Mouse (Mus musculus) kidney, adult 2 months (tissue): ENCODE data around the gene Nrcam. TPM values are rescaled to one million over a fixed set of nuclear protein-coding genes. Genes with fewer than 3 reads are reported as not detected.

Experiments used
- DNase-seq: peaks from one replicate; pipeline ENCODE4 v3.0.0; 2021
- H3K27ac ChIP-seq: fragments of 200-500 bp; 2 replicates; pipeline ENCODE4 v1.5.1; 2012; ENCODE audit warnings: low read depth, low read length, control low read depth, inconsistent platforms; ENCODE audit not compliant: insufficient read depth
- H3K27me3 ChIP-seq: fragments of 200-500 bp; replicated peaks from 2 replicates; pipeline ENCODE4 v1.6.1; 2012; ENCODE audit warnings: mild to moderate bottlenecking, moderate library complexity, low read length, inconsistent platforms; ENCODE audit not compliant: control insufficient read depth, insufficient read depth
- H3K36me3 ChIP-seq: fragments of 200-500 bp; 2 replicates; pipeline ENCODE4 v1.6.1; 2012; ENCODE audit warnings: mild to moderate bottlenecking, moderate library complexity, low read length, inconsistent platforms; ENCODE audit not compliant: control insufficient read depth, insufficient read depth
- H3K4me1 ChIP-seq: fragments of 200-500 bp; 2 replicates; pipeline ENCODE4 v1.6.1; 2011; ENCODE audit warnings: low read length; ENCODE audit not compliant: control insufficient read depth, insufficient read depth
- H3K4me3 ChIP-seq: fragments of 200-500 bp; 2 replicates; pipeline ENCODE4 v1.5.1; 2011; ENCODE audit warnings: mild to moderate bottlenecking, low read depth, low read length, control low read depth; ENCODE audit not compliant: insufficient read depth
- CTCF ChIP-seq: fragments of 200-500 bp; conservative IDR thresholded peaks from 2 replicates; pipeline ENCODE4 v1.5.1; 2011; ENCODE audit warnings: low read depth, mild to moderate bottlenecking, control low read depth, low read length, moderate library complexity, mixed read lengths; ENCODE audit not compliant: insufficient read depth, insufficient read length
- POLR2A ChIP-seq: fragments of 200-500 bp; IDR thresholded peaks from one replicate; pipeline ENCODE4 v1.6.1; 2011; ENCODE audit warnings: low read depth, low read length, control low read depth
- WGBS: fragments of 180-500 bp; shearing (Covaris S2); methylation state at CpG from one replicate; pipeline ENCODE4 v1.1.7; 2018; 5-methylcytosine and 5-hydroxymethylcytosine counted together
- polyA plus RNA-seq: library from polyadenylated mRNA; depleted of rRNA; stranded (reverse); fragments of >200 nt; gene quantifications from 2 replicates; pipeline ENCODE4 v1.2.3, GENCODE M21; 2012

Gene Nrcam
- polyA plus RNA-seq, 1 experiment, result 0.59 TPM

- Histone ChIP-seq H3K4me3 (peak overlapping the region; percentile 89; the same call in 1 of the 2 replicates), H3K36me3 (no peaks in the 10 kb centered on the region), H3K27me3 (no peaks in the 10 kb centered on the region), H3K4me1 (0 out of 2 replicates have a peak, but pooled peaks cover 4% of the 10 kb centered on the region), H3K27ac (no peak overlapping the region)
- no peak for DNase-seq
- TF ChIP-seq CTCF (no peak), POLR2A (no peak)
- WGBS, result 17% methylated on average over 9 of the region's 9 CpGs
Measured at GRCm38 (mm10) chr12:44330216-44330719, 1.6 kb downstream of the Nrcam start.

GRCm38 (mm10) chr12:44337136-44337640 is 8.5 kb downstream of the Nrcam start:
- Histone ChIP-seq H3K27me3 (no peaks in the 10 kb centered on the region), H3K4me1 (no peaks in the 10 kb centered on the region), H3K4me3 (no peak overlapping the region), H3K36me3 (no peaks in the 10 kb centered on the region), H3K27ac (no peak overlapping the region)
- TF ChIP-seq POLR2A, result no peak
- no peak for TF ChIP-seq CTCF
- DNase-seq, result no peak
- WGBS, result 91% methylated on average over 2 of the region's 2 CpGs

- no peaks in the 10 kb centered on the region for H3K36me3 ChIP-seq
- 73% methylated on average over 8 of the region's 8 CpGs for WGBS
- no peak for DNase-seq
Measured at GRCm38 (mm10) chr12:44338195-44338622, 9.5 kb downstream of the Nrcam start.

GRCm38 (mm10) chr12:44344075-44344474 is 15.4 kb downstream of the Nrcam start:
- TF ChIP-seq POLR2A (no peak), CTCF (no peak)
- DNase-seq, result no peak
- Histone ChIP-seq H3K4me1 (no peaks in the 10 kb centered on the region), H3K36me3 (no peaks in the 10 kb centered on the region), H3K4me3 (no peak overlapping the region), H3K27ac (no peak overlapping the region), H3K27me3 (no peaks in the 10 kb centered on the region)
- WGBS, result 66% methylated on average over 6 of the region's 6 CpGs

More at GRCm38 (mm10) chr12:44338195-44338622, 9.5 kb downstream of the Nrcam start:
- Histone ChIP-seq H3K4me1 (no peaks in the 10 kb centered on the region), H3K4me3 (no peak overlapping the region), H3K27ac (no peak overlapping the region), H3K27me3 (no peaks in the 10 kb centered on the region)
- TF ChIP-seq POLR2A (no peak), CTCF (no peak)

- WGBS, result 50% methylated on average over 5 of the region's 5 CpGs
- TF ChIP-seq CTCF (no peak), POLR2A (no peak)
- no peak overlapping the region for H3K27ac ChIP-seq
- DNase-seq, result no peak
- no peak overlapping the region for H3K4me3 ChIP-seq
- no peaks in the 10 kb centered on the region for H3K36me3 ChIP-seq
- H3K4me1 ChIP-seq, result no peaks in the 10 kb centered on the region
- no peaks in the 10 kb centered on the region for H3K27me3 ChIP-seq
Measured at GRCm38 (mm10) chr12:44345251-44345650, 16.6 kb downstream of the Nrcam start.

- Histone ChIP-seq H3K27ac (no peak overlapping the region), H3K4me3 (no peak overlapping the region), H3K36me3 (no peaks in the 10 kb centered on the region), H3K4me1 (no peaks in the 10 kb centered on the region), H3K27me3 (no peaks in the 10 kb centered on the region)
- 58% methylated on average over 3 of the region's 3 CpGs for WGBS
- TF ChIP-seq POLR2A (no peak), CTCF (no peak)
- DNase-seq, result no peak
Measured at GRCm38 (mm10) chr12:44346143-44346542, 17.5 kb downstream of the Nrcam start.

- WGBS, result 78% methylated on average over 4 of the region's 4 CpGs
- no peak for TF ChIP-seq CTCF
- no peak for TF ChIP-seq POLR2A
- H3K4me1 ChIP-seq, result no peaks in the 10 kb centered on the region
- DNase-seq, result no peak
- H3K36me3 ChIP-seq, result no peaks in the 10 kb centered on the region
- no peaks in the 10 kb centered on the region for H3K27me3 ChIP-seq
- no peak overlapping the region for H3K4me3 ChIP-seq
- no peak overlapping the region for H3K27ac ChIP-seq
Measured at GRCm38 (mm10) chr12:44355116-44355515, 26.4 kb downstream of the Nrcam start.
